ENCODE assay signal across 19 mouse cellular contexts in the genomic region with DNA sequence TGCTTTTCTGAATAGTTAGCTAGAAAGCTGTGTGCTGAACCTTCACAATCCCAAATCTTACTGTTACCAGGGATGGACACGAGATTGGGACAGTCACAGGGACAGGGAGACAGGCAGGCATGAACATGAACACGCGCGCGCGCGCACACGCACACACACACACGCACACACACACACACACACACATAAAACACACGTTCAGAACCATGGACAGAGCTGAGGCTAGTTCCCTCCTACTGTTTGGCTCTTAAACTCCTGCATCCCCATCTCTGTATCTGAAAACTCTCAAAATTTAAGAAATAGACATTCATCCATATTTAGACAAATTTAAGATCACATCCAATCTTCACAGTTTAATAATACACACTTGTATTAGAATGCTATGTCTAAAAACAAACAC. TPM values are rescaled to one million over a fixed set of nuclear protein-coding genes. Genes with fewer than 3 reads are reported as not detected.
DNase-seq lines count a peak whose midpoint lies in the region; ATAC-seq lines count a peak whose summit lies in the region.
"Had no signal": no experiment of that assay in that cellular context is flagged by ENCODE, and none has a peak within 500 bp of the region (broad histone marks: within the 10 kb centered on the region; RNA-seq: fewer than 3 reads in every experiment).

No protein-coding gene starts in this region.

- no peaks in the 10 kb centered on the region for H3K27me3 ChIP-seq in kidney, embryonic 15.5 days
- no peaks in the 10 kb centered on the region for H3K27me3 ChIP-seq in hindbrain, embryonic 12.5 days
- H3K27me3 ChIP-seq: heart, embryonic 15.5 days; midbrain, embryonic 15.5 days; neural tube, embryonic 12.5 days had no signal

- 91% methylated on average over 10 of the region's 10 CpGs for WGBS in kidney, embryonic 15.5 days
- WGBS in hindbrain, embryonic 12.5 days: 94% methylated on average over 10 of the region's 10 CpGs

- no peak overlapping the region for H3K4me2 ChIP-seq in kidney, embryonic 15.5 days
- no peak overlapping the region for H3K4me2 ChIP-seq in hindbrain, embryonic 12.5 days (replicated peaks)
- H3K4me2 ChIP-seq: heart, embryonic 15.5 days; midbrain, embryonic 15.5 days; neural tube, embryonic 12.5 days had no signal

- no peak overlapping the region for H3K4me3 ChIP-seq in kidney, embryonic 15.5 days (replicated peaks)
- H3K4me3 ChIP-seq in hindbrain, embryonic 12.5 days: no peak overlapping the region
- H3K4me3 ChIP-seq: heart, embryonic 15.5 days; midbrain, embryonic 15.5 days; neural tube, embryonic 12.5 days had no signal

- peak; percentile 51 for DNase-seq in kidney, postnatal 10 days
- DNase-seq in 416B (ENCODE audit: low read depth): peak; percentile 50
- peak; percentile 14 for DNase-seq in T-cell, adult 2 months (ENCODE audit: low spot score)
- no peak for DNase-seq in adrenal gland, postnatal 36 days
- DNase-seq: cerebellum, adult 11-12 months had no signal

- H3K4me1 ChIP-seq in kidney, embryonic 15.5 days: peaks cover 19% of the 10 kb centered on the region
- H3K4me1 ChIP-seq in hindbrain, embryonic 12.5 days: peaks cover 13% of the 10 kb centered on the region

- no peak overlapping the region for H3K27ac ChIP-seq in kidney, embryonic 15.5 days
- H3K27ac ChIP-seq in hindbrain, embryonic 12.5 days: no peak overlapping the region
- H3K27ac ChIP-seq: heart, embryonic 15.5 days; liver, embryonic 14.5 days; midbrain, embryonic 15.5 days; neural tube, embryonic 12.5 days; stomach, postnatal 0 days had no signal

- peaks cover 36% of the 10 kb centered on the region for H3K36me3 ChIP-seq in kidney, embryonic 15.5 days
- H3K36me3 ChIP-seq in hindbrain, embryonic 12.5 days: peaks cover 28% of the 10 kb centered on the region
- H3K36me3 ChIP-seq: midbrain, embryonic 15.5 days had no signal

- no peaks in the 10 kb centered on the region for H3K9me3 ChIP-seq in kidney, embryonic 15.5 days (replicated peaks)
- H3K9me3 ChIP-seq in hindbrain, embryonic 12.5 days (replicated peaks): no peaks in the 10 kb centered on the region
- H3K9me3 ChIP-seq: heart, embryonic 15.5 days; midbrain, embryonic 15.5 days; neural tube, embryonic 12.5 days had no signal

- no peak overlapping the region for H3K9ac ChIP-seq in kidney, embryonic 15.5 days
- no peak overlapping the region for H3K9ac ChIP-seq in hindbrain, embryonic 12.5 days
- H3K9ac ChIP-seq: heart, embryonic 15.5 days; liver, embryonic 14.5 days; midbrain, embryonic 15.5 days; neural tube, embryonic 12.5 days had no signal

- ATAC-seq in kidney, embryonic 15.5 days (replicated peaks; ENCODE audit: low FRiP score): no peak
- peak; percentile 54; the same call in 1 of the 2 replicates for ATAC-seq in granulocyte monocyte progenitor cell, adult 5-6 weeks (replicated peaks; ENCODE audit: poor library complexity, severe bottlenecking)
- no peak for ATAC-seq in hindbrain, embryonic 12.5 days (ENCODE audit: low FRiP score)
- no peak for ATAC-seq in activated CD4-positive, CD25-positive, alpha-beta regulatory T cell, adult 4 months
- ATAC-seq: hindbrain, embryonic 16.5 days; midbrain, embryonic 15.5 days had no signal

RNA-seq across cellular contexts. Expression of gene Gm5767, which starts 37.2 kb away (rescaled TPM):
- not detected in 2 replicates for polyA plus RNA-seq in kidney, embryonic 15.5 days (2015; fragmentation: Nextera tagmentation; extraction: Ambion mirVana)
- not detected in 2 replicates for total RNA-seq in granulocyte monocyte progenitor cell, adult 5-6 weeks (2014; fragmentation: Nextera tagmentation)
- total RNA-seq in granulocyte monocyte progenitor cell, adult 5-6 weeks (2017): not detected in 2 replicates
- not detected in 2 replicates for polyA plus RNA-seq in hindbrain, embryonic 12.5 days (2016; fragmentation: Nextera tagmentation; extraction: Ambion mirVana)
- polyA plus RNA-seq in activated CD4-positive, CD25-positive, alpha-beta regulatory T cell, adult 4 months (2017; shearing (Covaris generic)): not detected
- not detected for total RNA-seq in adrenal gland, postnatal 36 days (2021)
- total RNA-seq: left cerebral cortex, postnatal 14 days had no signal
- polyA plus RNA-seq: cortical plate, adult 2 months; heart, embryonic 15.5 days; hindbrain, embryonic 16.5 days; kidney, embryonic 14.5 days; neural tube, embryonic 12.5 days; stomach, postnatal 0 days; urinary bladder, adult 2 months had no signal

RNA-seq across cellular contexts. Expression of gene Carhsp1, which starts 45.8 kb away (rescaled TPM):
- polyA plus RNA-seq in kidney, embryonic 15.5 days (2015; fragmentation: Nextera tagmentation; extraction: Ambion mirVana): 76.8 and 80.8 TPM in 2 replicates
- 4.0 and 9.1 TPM in 2 replicates for total RNA-seq in granulocyte monocyte progenitor cell, adult 5-6 weeks (2014; fragmentation: Nextera tagmentation)
- 3.9 and 6.2 TPM in 2 replicates for total RNA-seq in granulocyte monocyte progenitor cell, adult 5-6 weeks (2017)
- polyA plus RNA-seq in hindbrain, embryonic 12.5 days (2016; fragmentation: Nextera tagmentation; extraction: Ambion mirVana): 229 and 234 TPM in 2 replicates
- 10 to 100 TPM; 25.6 to 32.1 TPM for polyA plus RNA-seq in activated CD4-positive, CD25-positive, alpha-beta regulatory T cell, adult 4 months (2017; shearing (Covaris generic))
- 100 to 1,000 TPM in 1 of 2 experiments, 10 to 100 TPM in 1; 50.0 to 107 TPM for total RNA-seq in adrenal gland, postnatal 36 days (2021)

Comparison
In these comparisons a context has a peak if more than half of its experiments do, and no peak if none do; other contexts are left out.
1. DNase-seq: peak in kidney, postnatal 10 days (single experiment), 416B (single experiment) and T-cell, adult 2 months (single experiment); none in adrenal gland, postnatal 36 days (0 of 2).